Mouse (Mus musculus): ENCODE results near the gene Lias.

- no peak for TF ChIP-seq CTCF (IDR thresholded peaks at IDR 0.05; ENCODE audit: borderline replicate concordance, extremely low read depth, insufficient read depth, insufficient read length)
- TF ChIP-seq POLR2A (IDR thresholded peaks at IDR 0.05; ENCODE audit: borderline replicate concordance, extremely low read depth, insufficient read depth, insufficient read length, poor library complexity, severe bottlenecking) = no peak
These were observed 55.5 kb downstream of the Lias start for GRCm38 (mm10) chr5:65446756-65447155.
